Mouse (Mus musculus) heart, postnatal 0 days (tissue): ENCODE data around the gene Efhc1. TPM values are rescaled to one million over a fixed set of nuclear protein-coding genes. Genes with fewer than 3 reads are reported as not detected.

Experiments used
- ATAC-seq: fragments of 200-750 bp; cut with Nextera tagmentation; 2 replicates; pipeline ENCODE4 v1.8.0; 2017; ENCODE audit warnings: low read depth, moderate number of reproducible peaks, moderate library complexity; ENCODE audit not compliant: insufficient read depth
- DNase-seq: peaks from one replicate; pipeline ENCODE4 v3.0.0-alpha.2; 2016; ENCODE audit warnings: low spot score
- H3K27ac ChIP-seq: fragments of 300-500 bp; sonication (generic); 2 replicates; pipeline ENCODE4 v1.5.1; 2014; ENCODE audit warnings: low read depth, mild to moderate bottlenecking
- H3K27me3 ChIP-seq: fragments of 300-500 bp; sonication (generic); 2 replicates; pipeline ENCODE4 v1.6.1; 2014; ENCODE audit warnings: low read length, mixed read lengths; ENCODE audit not compliant: control insufficient read depth, insufficient read depth
- H3K36me3 ChIP-seq: fragments of 300-500 bp; sonication (generic); replicated peaks from 2 replicates; pipeline ENCODE4 v1.6.1; 2014; ENCODE audit warnings: low read length, mixed read lengths; ENCODE audit not compliant: control insufficient read depth, insufficient read depth
- H3K4me1 ChIP-seq: fragments of 300-500 bp; sonication (generic); 2 replicates; pipeline ENCODE4 v1.6.1; 2014; ENCODE audit warnings: antibody characterized with exemption; ENCODE audit not compliant: control insufficient read depth, insufficient read depth
- H3K4me2 ChIP-seq: fragments of 300-500 bp; sonication (generic); 2 replicates; pipeline ENCODE4 v1.6.1; 2014; ENCODE audit warnings: low read depth, mild to moderate bottlenecking, low read length, moderate library complexity
- H3K4me3 ChIP-seq: fragments of 300-500 bp; sonication (generic); 2 replicates; pipeline ENCODE4 v1.5.1; 2014; ENCODE audit warnings: low read depth, low read length
- H3K9ac ChIP-seq: fragments of 300-500 bp; sonication (generic); replicated peaks from 2 replicates; pipeline ENCODE4 v1.6.1; 2014; ENCODE audit warnings: low read depth, low read length, mixed read lengths
- H3K9me3 ChIP-seq: fragments of 300-500 bp; sonication (generic); replicated peaks from 2 replicates; pipeline ENCODE4 v1.6.1; 2016; ENCODE audit warnings: low read length; ENCODE audit not compliant: control insufficient read depth
- CTCF ChIP-seq: IDR thresholded peaks from 2 replicates; pipeline ENCODE4 v1.5.1; 2016; ENCODE audit warnings: antibody characterized with exemption, control low read depth, low read depth
- EP300 ChIP-seq: IDR thresholded peaks from 2 replicates; pipeline ENCODE4 v1.6.1; 2016; ENCODE audit warnings: antibody characterized with exemption, low read depth
- WGBS: fragments of 180-500 bp; shearing (Covaris S2); extraction: QIAGEN DNeasy Blood & Tissue Kit; methylation state at CpG from one replicate; pipeline ENCODE4 v1.1.7; 2014; 5-methylcytosine and 5-hydroxymethylcytosine counted together
- polyA plus RNA-seq: library from polyadenylated mRNA; unstranded; fragments of >200 nt; fragmentation: Nextera tagmentation; extraction: Ambion mirVana; gene quantifications from 2 replicates; pipeline ENCODE4 v1.2.1, GENCODE M21; 2015
- total RNA-seq: library from RNA; depleted of rRNA; stranded (reverse); fragments of >200 nt; gene quantifications from 2 replicates; pipeline ENCODE4 v1.2.3, GENCODE M21; 2014; ENCODE audit warnings: low replicate concordance

Gene Efhc1
- total and polyA plus RNA-seq, 2 experiments from 2014 or later, result 0.64 TPM; not detected in 1

GRCm38 (mm10) chr1:20935106-20935505 lies 16.3 kb upstream of the Efhc1 start:
- Histone ChIP-seq H3K27ac (no peak overlapping the region), H3K9me3 (no peaks in the 10 kb centered on the region), H3K36me3 (no peaks in the 10 kb centered on the region), H3K27me3 (no peaks in the 10 kb centered on the region), H3K4me1 (no peaks in the 10 kb centered on the region), H3K4me3 (peak overlapping the region; percentile 9; the same call in 1 of the 2 replicates), H3K9ac (no peak overlapping the region), H3K4me2 (peak overlapping the region; percentile 30; the same call in 1 of the 2 replicates)
- TF ChIP-seq CTCF (no peak), EP300 (no peak)
- WGBS, result 43% methylated on average over 22 of the region's 22 CpGs
- peak; percentile 51 for DNase-seq
- ATAC-seq, result peak; percentile 78

- Histone ChIP-seq H3K9ac (no peak overlapping the region), H3K4me1 (peaks cover 3% of the 10 kb centered on the region; the same call in 1 of the 2 replicates), H3K27ac (no peak overlapping the region), H3K4me2 (no peak overlapping the region), H3K9me3 (no peaks in the 10 kb centered on the region), H3K4me3 (no peak overlapping the region), H3K36me3 (no peaks in the 10 kb centered on the region), H3K27me3 (no peaks in the 10 kb centered on the region)
- TF ChIP-seq CTCF (peak; percentile 94), EP300 (no peak)
- DNase-seq, result peak; percentile 77
- 0 out of 2 replicates have a peak, but pooled peaks have one; percentile 36 for ATAC-seq
- 22% methylated on average over 3 of the region's 3 CpGs for WGBS
These were observed 12.4 kb upstream of the Efhc1 start for GRCm38 (mm10) chr1:20939046-20939445.

GRCm38 (mm10) chr1:20940151-20940550 lies 11.3 kb upstream of the Efhc1 start:
- 57% methylated on average over 16 of the region's 16 CpGs for WGBS
- peak overlapping the region; percentile 9; the same call in 1 of the 2 replicates for H3K4me3 ChIP-seq

GRCm38 (mm10) chr1:20941322-20941721 lies 10.1 kb upstream of the Efhc1 start:
- no peak overlapping the region for H3K4me3 ChIP-seq
- ATAC-seq, result no peak
- H3K9ac ChIP-seq, result no peak overlapping the region
- no peaks in the 10 kb centered on the region for H3K27me3 ChIP-seq
- no peaks in the 10 kb centered on the region for H3K9me3 ChIP-seq
- no peak for DNase-seq
- no peak overlapping the region for H3K27ac ChIP-seq
- H3K4me2 ChIP-seq, result no peak overlapping the region
- TF ChIP-seq EP300, result no peak
- TF ChIP-seq CTCF, result no peak
- H3K4me1 ChIP-seq, result peaks cover 3% of the 10 kb centered on the region; the same call in 1 of the 2 replicates
- H3K36me3 ChIP-seq, result no peaks in the 10 kb centered on the region
- WGBS, result 19% methylated on average over 2 of the region's 2 CpGs

More at GRCm38 (mm10) chr1:20940151-20940550, 11.3 kb upstream of the Efhc1 start:
- H3K36me3 ChIP-seq, result no peaks in the 10 kb centered on the region
- H3K9me3 ChIP-seq, result no peaks in the 10 kb centered on the region
- H3K27me3 ChIP-seq, result no peaks in the 10 kb centered on the region
- ATAC-seq, result peak; percentile 64
- no peak overlapping the region for H3K27ac ChIP-seq
- peaks cover 3% of the 10 kb centered on the region; the same call in 1 of the 2 replicates for H3K4me1 ChIP-seq
- DNase-seq, result no peak
- peak overlapping the region; percentile 41 for H3K4me2 ChIP-seq
- TF ChIP-seq EP300 (no peak), CTCF (no peak; the same call in 1 of the 2 replicates)
- H3K9ac ChIP-seq, result no peak overlapping the region

- Histone ChIP-seq H3K27me3 (no peaks in the 10 kb centered on the region), H3K4me2 (no peak overlapping the region), H3K4me3 (no peak overlapping the region), H3K4me1 (peaks cover 3% of the 10 kb centered on the region; the same call in 1 of the 2 replicates), H3K9ac (no peak overlapping the region), H3K9me3 (no peaks in the 10 kb centered on the region), H3K36me3 (no peaks in the 10 kb centered on the region), H3K27ac (no peak overlapping the region)
- TF ChIP-seq EP300 (no peak), CTCF (no peak)
- DNase-seq (no peak), ATAC-seq (no peak)
- WGBS, result 86% methylated on average over 7 of the region's 7 CpGs
These were observed 9.6 kb upstream of the Efhc1 start for GRCm38 (mm10) chr1:20941857-20942256.

- H3K36me3 ChIP-seq, result no peaks in the 10 kb centered on the region
- H3K4me3 ChIP-seq, result no peak overlapping the region
- H3K4me2 ChIP-seq, result no peak overlapping the region
- no peaks in the 10 kb centered on the region for H3K9me3 ChIP-seq
- H3K9ac ChIP-seq, result no peak overlapping the region
- H3K27me3 ChIP-seq, result no peaks in the 10 kb centered on the region
- WGBS, result 98% methylated on average over 2 of the region's 2 CpGs
- DNase-seq (no peak), ATAC-seq (no peak)
- H3K4me1 ChIP-seq, result peaks cover 3% of the 10 kb centered on the region; the same call in 1 of the 2 replicates
- no peak for TF ChIP-seq EP300
- TF ChIP-seq CTCF, result no peak; the same call in 1 of the 2 replicates
- no peak overlapping the region for H3K27ac ChIP-seq
These were observed 8.4 kb upstream of the Efhc1 start for GRCm38 (mm10) chr1:20943016-20943415.
